Mouse (Mus musculus): ENCODE measurements around the gene Kcnc1. TPM values are rescaled to one million over a fixed set of nuclear protein-coding genes. Genes with fewer than 3 reads are reported as not detected.
A peak's percentile ranks its signal among the peaks of the same experiment; 100 is the strongest.

The Kcnc1 gene
- polyA plus RNA-seq, 1 experiment from 2014 or later, result 8.0 TPM

GRCm38 (mm10) chr7:46433874-46434273 lies 37.6 kb downstream of the Kcnc1 start:
- no peak overlapping the region for H3K4me3 ChIP-seq (replicated peaks)
- peak overlapping the region; percentile 49; the same call in 1 of the 2 replicates for H3K27ac ChIP-seq
- peak; percentile 86 for ATAC-seq
- H3K27me3 ChIP-seq, result no peaks in the 10 kb centered on the region
- peaks cover 8% of the 10 kb centered on the region for H3K4me1 ChIP-seq (replicated peaks)
- H3K9me3 ChIP-seq, result no peaks in the 10 kb centered on the region
- H3K36me3 ChIP-seq, result peaks cover 31% of the 10 kb centered on the region
- 41% methylated on average over 5 of the region's 5 CpGs for WGBS
- H3K9ac ChIP-seq (replicated peaks), result no peak overlapping the region
- no peak overlapping the region for H3K4me2 ChIP-seq (replicated peaks)

- Histone ChIP-seq H3K36me3 (peaks cover 31% of the 10 kb centered on the region), H3K9me3 (no peaks in the 10 kb centered on the region), H3K27ac (no peak overlapping the region), H3K4me2 (replicated peaks) (no peak overlapping the region), H3K9ac (replicated peaks) (no peak overlapping the region), H3K4me3 (replicated peaks) (no peak overlapping the region), H3K4me1 (replicated peaks) (peaks cover 8% of the 10 kb centered on the region), H3K27me3 (no peaks in the 10 kb centered on the region)
- WGBS, result 93% methylated on average over 5 of the region's 5 CpGs
- ATAC-seq, result no peak
Observed at GRCm38 (mm10) chr7:46435833-46436232, 39.5 kb downstream of the Kcnc1 start.

- no peak overlapping the region for H3K27ac ChIP-seq
- no peak for ATAC-seq
- no peaks in the 10 kb centered on the region for H3K9me3 ChIP-seq
- 74% methylated on average over 9 of the region's 9 CpGs for WGBS
- H3K36me3 ChIP-seq, result peaks cover 33% of the 10 kb centered on the region
- H3K9ac ChIP-seq (replicated peaks), result no peak overlapping the region
- H3K4me3 ChIP-seq (replicated peaks), result no peak overlapping the region
- H3K4me2 ChIP-seq (replicated peaks), result no peak overlapping the region
- peaks cover 4% of the 10 kb centered on the region for H3K4me1 ChIP-seq (replicated peaks)
- H3K27me3 ChIP-seq, result no peaks in the 10 kb centered on the region
Observed at GRCm38 (mm10) chr7:46438537-46439141, 42.3 kb downstream of the Kcnc1 start.

GRCm38 (mm10) chr7:46443163-46443562 lies 46.9 kb downstream of the Kcnc1 start:
- ATAC-seq, result no peak
- peaks cover 8% of the 10 kb centered on the region for H3K36me3 ChIP-seq
- no peaks in the 10 kb centered on the region for H3K27me3 ChIP-seq
- no peak overlapping the region for H3K9ac ChIP-seq (replicated peaks)
- H3K4me1 ChIP-seq (replicated peaks), result peaks cover 10% of the 10 kb centered on the region
- H3K4me3 ChIP-seq (replicated peaks), result no peak overlapping the region
- H3K27ac ChIP-seq, result no peak overlapping the region
- 78% methylated on average over 10 of the region's 10 CpGs for WGBS
- no peak overlapping the region for H3K4me2 ChIP-seq (replicated peaks)
- no peaks in the 10 kb centered on the region for H3K9me3 ChIP-seq

GRCm38 (mm10) chr7:46445896-46446295 lies 49.6 kb downstream of the Kcnc1 start:
- Histone ChIP-seq H3K27ac (no peak overlapping the region), H3K9ac (replicated peaks) (no peak overlapping the region), H3K27me3 (no peaks in the 10 kb centered on the region), H3K4me2 (replicated peaks) (no peak overlapping the region), H3K4me1 (replicated peaks) (peaks cover 26% of the 10 kb centered on the region), H3K4me3 (replicated peaks) (no peak overlapping the region), H3K9me3 (no peaks in the 10 kb centered on the region), H3K36me3 (peaks cover 8% of the 10 kb centered on the region)
- no peak for ATAC-seq
- 87% methylated on average over 6 of the region's 6 CpGs for WGBS

GRCm38 (mm10) chr7:46447473-46448165 lies 51.3 kb downstream of the Kcnc1 start:
- no peaks in the 10 kb centered on the region for H3K9me3 ChIP-seq
- H3K4me1 ChIP-seq (replicated peaks), result peaks cover 31% of the 10 kb centered on the region
- 62% methylated on average over 9 of the region's 9 CpGs for WGBS
- H3K27me3 ChIP-seq, result 0 out of 2 replicates have a peak, but pooled peaks cover 3% of the 10 kb centered on the region
- H3K4me3 ChIP-seq (replicated peaks), result no peak overlapping the region
- H3K27ac ChIP-seq, result no peak overlapping the region; the same call in 1 of the 2 replicates
- H3K36me3 ChIP-seq, result peaks cover 2% of the 10 kb centered on the region; the same call in 1 of the 2 replicates
- 0 out of 2 replicates have a peak, but pooled peaks have one; percentile 38 for ATAC-seq
- no peak overlapping the region for H3K9ac ChIP-seq (replicated peaks)
- no peak overlapping the region for H3K4me2 ChIP-seq (replicated peaks)

- no peak overlapping the region for H3K4me3 ChIP-seq (replicated peaks)
- H3K27me3 ChIP-seq, result 0 out of 2 replicates have a peak, but pooled peaks cover 3% of the 10 kb centered on the region
- ATAC-seq, result peak; percentile 44
- WGBS, result 36% methylated on average over 6 of the region's 6 CpGs
- peaks cover 40% of the 10 kb centered on the region for H3K4me1 ChIP-seq (replicated peaks)
- H3K27ac ChIP-seq, result peak overlapping the region; percentile 40; the same call in 1 of the 2 replicates
- H3K9ac ChIP-seq (replicated peaks), result no peak overlapping the region
- H3K9me3 ChIP-seq, result no peaks in the 10 kb centered on the region
- no peaks in the 10 kb centered on the region for H3K36me3 ChIP-seq
- no peak overlapping the region for H3K4me2 ChIP-seq (replicated peaks)
Observed at GRCm38 (mm10) chr7:46448922-46449645, 52.8 kb downstream of the Kcnc1 start.

GRCm38 (mm10) chr7:46453930-46454679 lies 57.8 kb downstream of the Kcnc1 start:
- peak overlapping the region; percentile 87 for H3K27ac ChIP-seq
- H3K9me3 ChIP-seq, result no peaks in the 10 kb centered on the region
- WGBS, result 16% methylated on average over 10 of the region's 10 CpGs
- peak overlapping the region; percentile 19; the same call in 1 of the 2 replicates for H3K9ac ChIP-seq (replicated peaks)
- 0 out of 2 replicates have a peak, but pooled peaks cover 3% of the 10 kb centered on the region for H3K27me3 ChIP-seq
- no peaks in the 10 kb centered on the region for H3K36me3 ChIP-seq
- H3K4me1 ChIP-seq (replicated peaks), result peaks cover 34% of the 10 kb centered on the region
- ATAC-seq, result peak; percentile 91
- H3K4me2 ChIP-seq (replicated peaks), result no peak overlapping the region; the same call in 1 of the 2 replicates
- H3K4me3 ChIP-seq (replicated peaks), result no peak overlapping the region

- Histone ChIP-seq H3K9ac (replicated peaks) (no peak overlapping the region), H3K27me3 (no peaks in the 10 kb centered on the region), H3K9me3 (no peaks in the 10 kb centered on the region), H3K4me3 (replicated peaks) (no peak overlapping the region), H3K4me1 (replicated peaks) (peaks cover 26% of the 10 kb centered on the region), H3K36me3 (no peaks in the 10 kb centered on the region), H3K4me2 (replicated peaks) (no peak overlapping the region), H3K27ac (no peak overlapping the region)
- WGBS, result 74% methylated on average over 3 of the region's 3 CpGs
- ATAC-seq, result no peak
Observed at GRCm38 (mm10) chr7:46457889-46458288, 61.6 kb downstream of the Kcnc1 start.

GRCm38 (mm10) chr7:46459200-46459599 lies 62.9 kb downstream of the Kcnc1 start:
- H3K9ac ChIP-seq (replicated peaks), result no peak overlapping the region
- WGBS, result 80% methylated on average over 2 of the region's 2 CpGs

GRCm38 (mm10) chr7:46459605-46460245 lies 63.4 kb downstream of the Kcnc1 start:
- no peaks in the 10 kb centered on the region for H3K36me3 ChIP-seq
- no peaks in the 10 kb centered on the region for H3K9me3 ChIP-seq
- no peak overlapping the region for H3K4me2 ChIP-seq (replicated peaks)
- H3K9ac ChIP-seq (replicated peaks), result no peak overlapping the region
- peak; percentile 71 for ATAC-seq
- peak overlapping the region; percentile 65 for H3K27ac ChIP-seq
- H3K27me3 ChIP-seq, result no peaks in the 10 kb centered on the region
- WGBS, result 82% methylated on average over 9 of the region's 9 CpGs
- H3K4me3 ChIP-seq (replicated peaks), result no peak overlapping the region
- peaks cover 11% of the 10 kb centered on the region for H3K4me1 ChIP-seq (replicated peaks)

More at GRCm38 (mm10) chr7:46459200-46459599, 62.9 kb downstream of the Kcnc1 start:
- Histone ChIP-seq H3K4me1 (replicated peaks) (peaks cover 16% of the 10 kb centered on the region), H3K9me3 (no peaks in the 10 kb centered on the region), H3K4me2 (replicated peaks) (no peak overlapping the region), H3K4me3 (replicated peaks) (no peak overlapping the region), H3K36me3 (no peaks in the 10 kb centered on the region), H3K27me3 (no peaks in the 10 kb centered on the region), H3K27ac (peak overlapping the region; percentile 65)
- peak; percentile 70 for ATAC-seq
